Mouse (Mus musculus): ENCODE data around the gene Thnsl1. TPM values are rescaled to one million over a fixed set of nuclear protein-coding genes. Genes with fewer than 3 reads are reported as not detected.
"Not testable (repeated sequence)": the region's sequence is repeated elsewhere in the genome, so short reads cannot be mapped to it uniquely, and the experiment has no call there.

The Thnsl1 gene
- polyA plus RNA-seq, 1 experiment from 2014 or later = 14.9 TPM

GRCm38 (mm10) chr2:21206278-21206677 is 754 bp downstream of the Thnsl1 start:
- Histone ChIP-seq H3K4me3 (peak overlapping the region; percentile 77), H3K4me1 (peaks cover 20% of the 10 kb centered on the region), H3K9me3 (replicated peaks) (no peaks in the 10 kb centered on the region), H3K27me3 (ENCODE audit: low read depth, poor library complexity, severe bottlenecking) (no peaks in the 10 kb centered on the region), H3K27ac (replicated peaks) (peak overlapping the region; percentile 92), H3K36me3 (peaks cover 1% of the 10 kb centered on the region; the same call in 1 of the 2 replicates)
- DNase-seq (ENCODE audit: low spot score) = no peak
- 48% methylated on average over 6 of the region's 6 CpGs for WGBS

- H3K36me3 ChIP-seq = peaks cover 40% of the 10 kb centered on the region
- H3K27ac ChIP-seq (replicated peaks) = no peak overlapping the region
- H3K4me1 ChIP-seq = peaks cover 7% of the 10 kb centered on the region
- H3K27me3 ChIP-seq (ENCODE audit: low read depth, poor library complexity, severe bottlenecking) = no peaks in the 10 kb centered on the region
- 90% methylated on average over 6 of the region's 6 CpGs for WGBS
- H3K4me3 ChIP-seq = no peak overlapping the region
- H3K9me3 ChIP-seq (replicated peaks) = no peaks in the 10 kb centered on the region
- no peak for DNase-seq (ENCODE audit: low spot score)
Measured at GRCm38 (mm10) chr2:21211361-21211760, 5.8 kb downstream of the Thnsl1 start.

GRCm38 (mm10) chr2:21214322-21214721 is 8.8 kb downstream of the Thnsl1 start:
- Histone ChIP-seq H3K4me1 (no peaks in the 10 kb centered on the region), H3K27ac (replicated peaks) (no peak overlapping the region), H3K36me3 (peaks cover 47% of the 10 kb centered on the region), H3K9me3 (replicated peaks) (no peaks in the 10 kb centered on the region), H3K4me3 (no peak overlapping the region), H3K27me3 (ENCODE audit: low read depth, poor library complexity, severe bottlenecking) (no peaks in the 10 kb centered on the region)
- no peak for DNase-seq (ENCODE audit: low spot score)

GRCm38 (mm10) chr2:21215284-21215683 is 9.8 kb downstream of the Thnsl1 start:
- Histone ChIP-seq H3K9me3 (replicated peaks) (no peaks in the 10 kb centered on the region), H3K27ac (replicated peaks) (no peak overlapping the region), H3K36me3 (peaks cover 47% of the 10 kb centered on the region), H3K27me3 (ENCODE audit: low read depth, poor library complexity, severe bottlenecking) (no peaks in the 10 kb centered on the region), H3K4me3 (no peak overlapping the region), H3K4me1 (no peaks in the 10 kb centered on the region)
- no peak for DNase-seq (ENCODE audit: low spot score)
- 87% methylated on average over 2 of the region's 2 CpGs for WGBS

- Histone ChIP-seq H3K4me1 (no peaks in the 10 kb centered on the region), H3K27ac (replicated peaks) (no peak overlapping the region), H3K36me3 (no peaks in the 10 kb centered on the region), H3K27me3 (ENCODE audit: low read depth, poor library complexity, severe bottlenecking) (no peaks in the 10 kb centered on the region), H3K9me3 (replicated peaks) (no peaks in the 10 kb centered on the region), H3K4me3 (no peak overlapping the region)
- DNase-seq (ENCODE audit: low spot score) = no peak
- WGBS = 91% methylated on average over 9 of the region's 9 CpGs
Measured at GRCm38 (mm10) chr2:21222453-21223384, 17.2 kb downstream of the Thnsl1 start.

- H3K9me3 ChIP-seq (replicated peaks) = no peaks in the 10 kb centered on the region
- H3K27me3 ChIP-seq (ENCODE audit: low read depth, poor library complexity, severe bottlenecking) = no peaks in the 10 kb centered on the region
- H3K36me3 ChIP-seq = no peaks in the 10 kb centered on the region
- H3K4me1 ChIP-seq = no peaks in the 10 kb centered on the region
- 61% methylated on average over 2 of the region's 2 CpGs for WGBS
- no peak overlapping the region for H3K27ac ChIP-seq (replicated peaks)
- DNase-seq (ENCODE audit: low spot score) = no peak
- H3K4me3 ChIP-seq = no peak overlapping the region
Measured at GRCm38 (mm10) chr2:21230276-21230675, 24.8 kb downstream of the Thnsl1 start.

- no peaks in the 10 kb centered on the region for H3K36me3 ChIP-seq
- no peak overlapping the region for H3K4me3 ChIP-seq
- no peaks in the 10 kb centered on the region for H3K27me3 ChIP-seq (ENCODE audit: low read depth, poor library complexity, severe bottlenecking)
- WGBS = 79% methylated on average over 3 of the region's 3 CpGs
- no peaks in the 10 kb centered on the region for H3K4me1 ChIP-seq
- DNase-seq (ENCODE audit: low spot score) = no peak
- no peaks in the 10 kb centered on the region for H3K9me3 ChIP-seq (replicated peaks)
- H3K27ac ChIP-seq (replicated peaks) = no peak overlapping the region
Measured at GRCm38 (mm10) chr2:21231147-21231546, 25.6 kb downstream of the Thnsl1 start.

GRCm38 (mm10) chr2:21234871-21235648 is 29.5 kb downstream of the Thnsl1 start:
- Histone ChIP-seq H3K4me1 (no peaks in the 10 kb centered on the region), H3K36me3 (no peaks in the 10 kb centered on the region), H3K4me3 (no peak overlapping the region), H3K27ac (replicated peaks) (no peak overlapping the region), H3K9me3 (replicated peaks) (no peaks in the 10 kb centered on the region), H3K27me3 (ENCODE audit: low read depth, poor library complexity, severe bottlenecking) (no peaks in the 10 kb centered on the region)
- DNase-seq (ENCODE audit: low spot score) = no peak
- WGBS = 88% methylated on average over 9 of the region's 9 CpGs

- Histone ChIP-seq H3K27ac (replicated peaks) (no peak overlapping the region), H3K4me3 (no peak overlapping the region), H3K36me3 (no peaks in the 10 kb centered on the region), H3K27me3 (ENCODE audit: low read depth, poor library complexity, severe bottlenecking) (no peaks in the 10 kb centered on the region), H3K9me3 (replicated peaks) (no peaks in the 10 kb centered on the region), H3K4me1 (0 out of 2 replicates have a peak, but pooled peaks cover 4% of the 10 kb centered on the region)
- DNase-seq (ENCODE audit: low spot score) = no peak
- WGBS = 94% methylated on average over 4 of the region's 4 CpGs
Measured at GRCm38 (mm10) chr2:21235844-21236386, 30.4 kb downstream of the Thnsl1 start.

GRCm38 (mm10) chr2:21236846-21237245 is 31.3 kb downstream of the Thnsl1 start:
- Histone ChIP-seq H3K36me3 (no peaks in the 10 kb centered on the region), H3K4me1 (0 out of 2 replicates have a peak, but pooled peaks cover 4% of the 10 kb centered on the region), H3K27ac (replicated peaks) (no peak overlapping the region), H3K9me3 (replicated peaks) (no peaks in the 10 kb centered on the region), H3K27me3 (ENCODE audit: low read depth, poor library complexity, severe bottlenecking) (no peaks in the 10 kb centered on the region), H3K4me3 (no peak overlapping the region)
- WGBS = 85% methylated on average over 5 of the region's 5 CpGs
- no peak for DNase-seq (ENCODE audit: low spot score)

GRCm38 (mm10) chr2:21244104-21244503 is 38.6 kb downstream of the Thnsl1 start:
- H3K27ac ChIP-seq (replicated peaks); H3K4me1 ChIP-seq; H3K27me3 ChIP-seq (ENCODE audit: low read depth, poor library complexity, severe bottlenecking); H3K9me3 ChIP-seq (replicated peaks); DNase-seq (ENCODE audit: low spot score); H3K36me3 ChIP-seq; H3K4me3 ChIP-seq: not testable (repeated sequence)
- 88% methylated on average over 5 of the region's 6 CpGs for WGBS

- no peak overlapping the region for H3K27ac ChIP-seq (replicated peaks)
- no peaks in the 10 kb centered on the region for H3K9me3 ChIP-seq (replicated peaks)
- no peaks in the 10 kb centered on the region for H3K27me3 ChIP-seq (ENCODE audit: low read depth, poor library complexity, severe bottlenecking)
- no peak overlapping the region for H3K4me3 ChIP-seq
- WGBS = 91% methylated on average over 4 of the region's 4 CpGs
- H3K36me3 ChIP-seq = no peaks in the 10 kb centered on the region
- DNase-seq (ENCODE audit: low spot score) = no peak
- 0 out of 2 replicates have a peak, but pooled peaks cover 4% of the 10 kb centered on the region for H3K4me1 ChIP-seq
Measured at GRCm38 (mm10) chr2:21244986-21245385, 39.5 kb downstream of the Thnsl1 start.
